Mouse (Mus musculus) liver, adult 2 months (tissue): ENCODE results near the gene Nudt2. TPM values are rescaled to one million over a fixed set of nuclear protein-coding genes. Genes with fewer than 3 reads are reported as not detected.
A peak's percentile ranks its signal among the peaks of the same experiment; 100 is the strongest.

Experiments used
- DNase-seq: peaks from one replicate; pipeline ENCODE4 v3.0.0-alpha.2; 2011; ENCODE audit warnings: low read depth, low spot score; ENCODE audit errors: extremely low read depth
- H3K27ac ChIP-seq: fragments of 200-500 bp; replicated peaks from 2 replicates; pipeline ENCODE4 v1.5.1; 2012; ENCODE audit warnings: low read depth, mild to moderate bottlenecking, control low read depth, inconsistent platforms, low read length; ENCODE audit not compliant: insufficient read depth
- H3K27me3 ChIP-seq: fragments of 200-500 bp; 2 replicates; pipeline ENCODE4 v1.6.1; 2012; ENCODE audit warnings: mild to moderate bottlenecking, moderate library complexity, low read length, inconsistent platforms; ENCODE audit not compliant: control insufficient read depth, insufficient read depth
- H3K36me3 ChIP-seq: fragments of 200-500 bp; 2 replicates; pipeline ENCODE4 v1.6.1; 2012; ENCODE audit warnings: low read length, inconsistent platforms; ENCODE audit not compliant: control insufficient read depth, insufficient read depth
- H3K4me1 ChIP-seq: fragments of 200-500 bp; 2 replicates; pipeline ENCODE4 v1.6.1; 2011; ENCODE audit warnings: low read length; ENCODE audit not compliant: control insufficient read depth, insufficient read depth
- H3K4me3 ChIP-seq: fragments of 200-500 bp; 2 replicates; pipeline ENCODE4 v1.5.1; 2011; ENCODE audit warnings: low read depth, mild to moderate bottlenecking, control low read depth, low read length, moderate library complexity; ENCODE audit not compliant: insufficient read depth
- H3K79me2 ChIP-seq: fragments of 200-500 bp; 2 replicates; pipeline ENCODE4 v1.6.1; 2012; ENCODE audit warnings: inconsistent platforms, mild to moderate bottlenecking, low read length, moderate library complexity; ENCODE audit not compliant: control insufficient read depth, insufficient read depth
- H3K9ac ChIP-seq: fragments of 200-500 bp; 2 replicates; pipeline ENCODE4 v1.6.1; 2012; ENCODE audit warnings: low read depth, mild to moderate bottlenecking, control low read depth, inconsistent platforms, low read length
- CTCF ChIP-seq: fragments of 200-500 bp; IDR thresholded peaks from 2 replicates; pipeline ENCODE4 v1.5.1; 2011; ENCODE audit warnings: low read depth, low read length, control low read depth
- POLR2A ChIP-seq: fragments of 200-500 bp; IDR thresholded peaks from 2 replicates; pipeline ENCODE4 v1.6.1; 2011; ENCODE audit warnings: low read length, control low read depth; ENCODE audit not compliant: insufficient read depth; ENCODE audit errors: extremely low read depth
- WGBS: fragments of 180-500 bp; shearing (Covaris S2); methylation state at CpG from one replicate; pipeline ENCODE4 v1.1.7; 2018; 5-methylcytosine and 5-hydroxymethylcytosine counted together
- polyA plus RNA-seq: library from polyadenylated mRNA; depleted of rRNA; stranded (reverse); fragments of >200 nt; gene quantifications from 2 replicates; pipeline ENCODE4 v1.2.3, GENCODE M21; 2012
- total RNA-seq: library from RNA; depleted of rRNA; stranded (reverse); fragments of >200 nt; gene quantifications from 2 replicates; pipeline ENCODE4 v1.2.3, GENCODE M21; 2014

The Nudt2 gene
- total and polyA plus RNA-seq, 2 experiments, result 18.3 to 33.9 TPM

DNA sequence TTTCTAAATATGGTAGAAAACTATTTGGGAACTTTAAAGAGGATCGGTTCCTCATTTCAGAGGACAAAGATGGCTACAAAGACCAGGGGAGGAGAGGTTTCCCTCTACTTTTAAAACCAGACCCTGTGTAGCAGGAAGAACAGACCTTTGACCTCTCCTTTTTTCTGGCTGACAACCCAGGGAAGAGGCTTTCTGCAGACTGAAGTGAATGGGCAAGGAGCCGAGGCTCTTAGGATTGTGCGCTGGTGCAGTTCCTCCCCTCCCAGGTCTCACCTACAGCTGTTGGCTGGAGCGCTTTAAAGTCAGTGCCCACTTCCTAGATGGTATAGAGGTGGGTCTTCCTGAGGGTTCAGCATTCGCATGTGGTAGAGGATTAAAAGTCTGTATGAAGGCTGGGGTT, 32.1 kb downstream of the Nudt2 start:
- H3K4me3 ChIP-seq, result no peak overlapping the region
- H3K27ac ChIP-seq, result peak overlapping the region; percentile 64
- no peaks in the 10 kb centered on the region for H3K27me3 ChIP-seq
- TF ChIP-seq POLR2A (no peak), CTCF (no peak)
- peaks cover 51% of the 10 kb centered on the region for H3K4me1 ChIP-seq
- H3K79me2 ChIP-seq, result peaks cover 21% of the 10 kb centered on the region
- DNase-seq, result peak; percentile 84
- H3K36me3 ChIP-seq, result peaks cover 9% of the 10 kb centered on the region; the same call in 1 of the 2 replicates
- no peak overlapping the region; the same call in 1 of the 2 replicates for H3K9ac ChIP-seq
- WGBS, result 57% methylated on average over 5 of the region's 5 CpGs

DNA sequence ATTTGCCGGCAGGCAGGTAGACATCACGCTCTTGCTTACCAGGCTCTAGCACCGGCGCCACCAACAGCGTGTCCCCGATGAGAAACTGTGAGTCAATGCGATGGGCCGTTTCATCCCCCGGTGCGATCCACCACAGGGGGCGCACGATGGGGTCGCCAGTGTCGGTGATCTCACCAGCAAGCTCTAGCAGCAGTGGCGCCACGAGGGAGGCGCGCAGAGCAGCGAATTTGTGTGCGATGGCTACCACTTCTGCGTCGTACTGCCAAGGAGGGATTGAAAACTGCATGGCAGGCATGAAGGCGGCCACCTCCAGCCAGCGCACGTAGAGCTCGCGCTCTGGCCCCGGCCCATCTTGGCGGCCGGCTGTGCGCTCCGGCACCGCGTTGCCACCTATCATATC, 32.6 kb downstream of the Nudt2 start:
- no peak for DNase-seq
- TF ChIP-seq CTCF (no peak), POLR2A (no peak)
- H3K9ac ChIP-seq, result no peak overlapping the region; the same call in 1 of the 2 replicates
- H3K36me3 ChIP-seq, result peaks cover 9% of the 10 kb centered on the region; the same call in 1 of the 2 replicates
- 65% methylated on average over 34 of the region's 34 CpGs for WGBS
- H3K4me3 ChIP-seq, result no peak overlapping the region
- peak overlapping the region; percentile 43; the same call in 1 of the 2 replicates for H3K27ac ChIP-seq
- H3K27me3 ChIP-seq, result no peaks in the 10 kb centered on the region
- peaks cover 51% of the 10 kb centered on the region for H3K4me1 ChIP-seq
- peaks cover 23% of the 10 kb centered on the region for H3K79me2 ChIP-seq

DNA sequence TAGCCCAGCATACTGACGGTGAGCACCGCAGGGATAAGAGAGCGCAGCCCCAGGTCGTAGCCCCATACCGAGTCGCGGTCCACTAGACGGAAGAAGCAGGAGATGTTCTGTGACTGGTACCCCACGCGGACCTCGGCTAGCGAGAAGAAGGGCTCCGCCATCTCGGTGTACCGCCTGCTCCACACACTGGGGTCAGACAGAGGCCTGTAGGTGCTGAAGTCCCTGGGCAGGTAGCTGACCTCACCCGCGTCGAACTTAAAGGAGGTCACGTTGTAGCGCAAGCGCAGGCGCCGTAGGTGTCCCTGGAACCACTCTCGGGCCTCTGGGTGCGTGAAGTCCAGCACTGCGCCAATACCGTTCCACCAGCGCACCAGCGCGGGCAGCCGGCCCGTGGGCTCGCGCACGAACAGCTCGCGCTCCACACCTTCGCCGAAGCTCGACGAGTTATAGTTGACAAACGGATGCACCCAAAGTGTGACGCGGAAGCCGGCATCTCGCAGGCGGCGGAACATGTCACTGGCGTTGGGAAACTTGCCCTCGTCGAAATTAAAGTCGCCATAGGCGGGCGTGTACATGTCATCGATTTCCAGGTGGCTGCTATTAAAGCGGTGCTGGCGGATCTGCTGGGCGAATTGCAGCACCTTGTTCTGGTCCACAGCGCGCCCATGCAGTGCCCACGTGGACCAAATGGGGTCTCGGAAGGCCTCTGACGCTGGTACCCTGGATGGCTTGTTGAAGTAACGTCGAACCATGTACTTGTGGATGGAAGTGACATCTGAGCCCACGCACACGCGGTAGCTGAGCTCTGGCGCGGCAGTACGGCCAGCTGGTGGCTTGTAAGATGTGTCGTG, 33.3 kb downstream of the Nudt2 start:
- Histone ChIP-seq H3K36me3 (peaks cover 9% of the 10 kb centered on the region; the same call in 1 of the 2 replicates), H3K4me3 (no peak overlapping the region), H3K79me2 (peaks cover 23% of the 10 kb centered on the region), H3K4me1 (peaks cover 48% of the 10 kb centered on the region), H3K27me3 (no peaks in the 10 kb centered on the region), H3K27ac (no peak overlapping the region), H3K9ac (no peak overlapping the region)
- 69% methylated on average over 72 of the region's 72 CpGs for WGBS
- no peak for DNase-seq
- TF ChIP-seq POLR2A, result no peak
- TF ChIP-seq CTCF, result no peak

DNA sequence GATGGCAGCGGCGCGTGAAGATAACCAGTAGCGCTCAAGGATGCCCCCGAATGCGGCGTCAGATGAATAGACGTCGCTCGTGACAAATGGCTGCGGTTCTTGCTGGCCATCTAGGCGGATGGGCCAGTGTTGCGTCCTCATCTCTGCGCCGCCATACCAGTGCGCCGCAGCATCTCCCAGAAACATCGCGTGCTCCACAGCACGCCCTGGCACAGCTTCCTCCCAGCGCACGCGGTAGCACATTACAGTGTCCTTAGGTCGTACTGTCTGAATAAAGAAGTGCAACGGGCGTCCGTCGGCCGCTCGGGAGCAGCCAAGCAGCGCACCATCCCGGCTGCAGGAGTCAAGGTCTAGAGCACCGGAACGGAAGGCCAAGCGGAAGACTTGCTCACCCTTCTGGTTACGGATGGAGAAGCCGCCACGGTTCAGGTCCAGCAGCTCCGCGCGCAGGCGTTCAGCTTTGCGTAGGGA, 34.0 kb downstream of the Nudt2 start:
- DNase-seq, result no peak
- 73% methylated on average over 43 of the region's 43 CpGs for WGBS
- no peak for TF ChIP-seq CTCF
- no peak for TF ChIP-seq POLR2A
- Histone ChIP-seq H3K4me3 (no peak overlapping the region), H3K4me1 (peaks cover 43% of the 10 kb centered on the region), H3K9ac (no peak overlapping the region), H3K79me2 (peaks cover 23% of the 10 kb centered on the region), H3K36me3 (peaks cover 9% of the 10 kb centered on the region; the same call in 1 of the 2 replicates), H3K27me3 (no peaks in the 10 kb centered on the region), H3K27ac (no peak overlapping the region)

DNA sequence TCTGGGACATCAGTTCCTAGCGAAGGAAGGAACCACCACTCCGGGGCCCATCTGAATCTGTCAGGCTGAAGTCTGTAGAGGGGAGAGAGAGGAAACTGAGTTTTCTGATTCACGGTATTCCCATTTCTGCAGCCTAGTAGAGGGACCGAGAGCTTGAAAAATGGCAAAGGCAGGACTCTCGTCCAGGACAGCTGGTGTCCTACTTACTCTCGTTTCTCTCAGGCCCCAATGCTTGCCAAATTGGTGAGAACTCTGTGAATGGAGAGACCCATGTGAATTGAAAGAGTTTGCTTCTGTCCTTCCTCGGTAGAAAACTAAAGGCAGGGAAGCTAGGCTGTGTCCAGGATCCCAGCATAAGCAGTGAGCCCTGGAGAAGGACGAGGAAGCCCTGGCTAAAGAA, 34.7 kb downstream of the Nudt2 start:
- Histone ChIP-seq H3K4me3 (no peak overlapping the region), H3K79me2 (peaks cover 23% of the 10 kb centered on the region), H3K9ac (no peak overlapping the region), H3K27me3 (no peaks in the 10 kb centered on the region), H3K27ac (peak overlapping the region; percentile 81; the same call in 1 of the 2 replicates), H3K36me3 (peaks cover 9% of the 10 kb centered on the region; the same call in 1 of the 2 replicates), H3K4me1 (peaks cover 41% of the 10 kb centered on the region)
- TF ChIP-seq CTCF, result no peak
- TF ChIP-seq POLR2A, result no peak
- DNase-seq, result no peak
- WGBS, result 79% methylated on average over 8 of the region's 8 CpGs

DNA sequence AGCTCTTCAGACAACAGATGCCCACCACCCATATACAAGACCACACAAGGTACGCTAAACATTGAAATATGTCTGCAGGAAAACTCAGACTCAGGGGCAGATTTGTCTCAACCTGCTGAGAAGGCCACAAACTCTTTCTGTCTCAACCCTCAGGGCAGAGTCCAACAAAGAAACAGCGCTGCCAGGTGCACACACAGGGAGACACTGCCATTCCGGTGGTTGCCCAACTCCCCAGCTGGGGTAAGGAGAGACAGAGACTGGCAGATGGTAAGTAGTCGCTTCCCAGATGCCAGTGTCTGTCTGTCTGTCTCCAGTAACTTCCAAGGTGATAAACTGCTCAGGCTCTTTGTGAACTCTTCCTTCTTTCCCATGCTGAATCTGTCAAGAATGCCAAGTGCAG, 35.8 kb downstream of the Nudt2 start:
- Histone ChIP-seq H3K9ac (peak overlapping the region; percentile 52), H3K4me3 (no peak overlapping the region), H3K79me2 (peaks cover 23% of the 10 kb centered on the region), H3K36me3 (peaks cover 9% of the 10 kb centered on the region; the same call in 1 of the 2 replicates), H3K27me3 (no peaks in the 10 kb centered on the region), H3K27ac (peak overlapping the region; percentile 81), H3K4me1 (peaks cover 31% of the 10 kb centered on the region)
- peak; percentile 94 for DNase-seq
- no peak for TF ChIP-seq POLR2A
- no peak for TF ChIP-seq CTCF
- 29% methylated on average over 4 of the region's 4 CpGs for WGBS
